Comparison of ENCODE assay signal across 8 mouse cellular contexts in the genomic region with DNA sequence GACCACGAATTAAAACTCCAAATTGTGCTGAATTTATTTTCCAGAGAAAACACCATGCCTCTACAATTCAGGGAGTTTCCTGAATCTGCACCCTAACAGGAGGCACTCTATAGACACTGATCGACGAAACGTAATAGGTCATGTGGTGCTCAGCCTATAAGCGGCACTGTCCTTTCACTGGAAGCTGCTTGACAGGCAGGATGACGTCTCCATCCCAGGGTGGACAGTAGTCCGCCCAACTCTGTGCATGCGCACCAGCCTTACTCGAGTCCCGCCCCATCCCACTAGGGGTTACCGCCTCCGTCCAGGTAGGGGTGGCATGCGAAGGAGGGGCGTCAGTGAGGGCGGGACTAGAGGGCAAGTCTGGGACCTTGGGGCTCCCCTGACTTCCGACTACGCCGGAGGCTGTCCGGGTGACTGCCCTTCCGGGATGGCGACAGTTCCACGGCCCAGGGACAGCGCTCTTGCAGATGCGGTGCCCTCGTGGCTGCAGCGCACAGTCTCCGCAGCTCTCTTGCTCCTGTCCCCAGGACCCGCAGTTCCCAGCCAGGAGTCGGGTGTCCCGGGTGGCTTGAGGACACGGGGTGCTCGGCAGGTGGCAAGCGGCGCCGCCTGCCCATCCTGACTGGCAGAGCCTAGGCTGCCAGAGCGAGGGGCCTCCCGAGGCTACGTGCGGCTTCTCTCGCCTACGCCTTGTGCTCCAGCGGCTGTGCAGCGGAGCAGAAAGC. TPM values are rescaled to one million over a fixed set of nuclear protein-coding genes. Genes with fewer than 3 reads are reported as not detected.
DNase-seq lines count a peak whose midpoint lies in the region; ATAC-seq lines count a peak whose summit lies in the region.

Slc37a4 (plus strand) TSS at position 169 of the 728 bp plus-strand sequence.

- WGBS in hindbrain, embryonic 15.5 days, result under 1% methylated on average over 43 of the region's 43 CpGs

- ATAC-seq in hindbrain, embryonic 15.5 days (ENCODE audit: low FRiP score, low read depth), result peak; percentile 99

- peak within 1 kb of the TSS; percentile 71 for H3K9ac ChIP-seq in hindbrain, embryonic 15.5 days

- peak; percentile 93 for DNase-seq in T-cell, adult 2 months (ENCODE audit: low spot score)
- DNase-seq in cerebellum, postnatal 36 days, result peak; percentile 94 to 96
- peak; percentile 89 to 94 for DNase-seq in frontal cortex, postnatal 36 days (ENCODE audit: low spot score in 2 of 2)
- DNase-seq in left cerebral cortex, adult 11 months (ENCODE audit: low spot score), result peak; percentile 93
- peak; percentile 97 to 98 for DNase-seq in lung, postnatal 4 days
- DNase-seq in retina, postnatal 7 days (ENCODE audit: low read depth, low spot score), result peak; percentile 90
- peak; percentile 81 for DNase-seq in urinary bladder, adult 2 months (ENCODE audit: low spot score)

- H3K27ac ChIP-seq in hindbrain, embryonic 15.5 days (replicated peaks), result peak within 1 kb of the TSS; percentile 91

- peak within 1 kb of the TSS; percentile 64 for H3K4me2 ChIP-seq in hindbrain, embryonic 15.5 days

- H3K4me1 ChIP-seq in hindbrain, embryonic 15.5 days (replicated peaks), result peaks cover 38% of the 10 kb centered on the region

- H3K27me3 ChIP-seq in hindbrain, embryonic 15.5 days, result no peaks in the 10 kb centered on the region

- H3K9me3 ChIP-seq in hindbrain, embryonic 15.5 days, result no peaks in the 10 kb centered on the region

- H3K4me3 ChIP-seq in hindbrain, embryonic 15.5 days, result peak within 1 kb of the TSS; percentile 70

- peaks cover 19% of the 10 kb centered on the region for H3K36me3 ChIP-seq in hindbrain, embryonic 15.5 days

RNA-seq across cellular contexts. Expression of gene Slc37a4, which starts in this region (rescaled TPM):
- 50.2 and 56.3 TPM in 2 replicates for polyA plus RNA-seq in hindbrain, embryonic 15.5 days (2015; fragmentation: Nextera tagmentation; extraction: Ambion mirVana)
- 20.0 and 22.2 TPM in 2 replicates for polyA plus RNA-seq in urinary bladder, adult 2 months (2012; rRNA removed)

Comparison
In these comparisons a context has a peak if more than half of its experiments do, and no peak if none do; other contexts are left out.
1. Peak in every context shown above with its lines: DNase-seq, ATAC-seq, H3K4me3 ChIP-seq and H3K27ac ChIP-seq.